Mouse (Mus musculus): ENCODE data around the gene Pip4p1. TPM values are rescaled to one million over a fixed set of nuclear protein-coding genes. Genes with fewer than 3 reads are reported as not detected.
"Not testable (repeated sequence)": the region's sequence is repeated elsewhere in the genome, so short reads cannot be mapped to it uniquely, and the experiment has no call there.

Gene Pip4p1
- polyA plus RNA-seq, 1 experiment from 2014 or later = 99.5 TPM

DNA sequence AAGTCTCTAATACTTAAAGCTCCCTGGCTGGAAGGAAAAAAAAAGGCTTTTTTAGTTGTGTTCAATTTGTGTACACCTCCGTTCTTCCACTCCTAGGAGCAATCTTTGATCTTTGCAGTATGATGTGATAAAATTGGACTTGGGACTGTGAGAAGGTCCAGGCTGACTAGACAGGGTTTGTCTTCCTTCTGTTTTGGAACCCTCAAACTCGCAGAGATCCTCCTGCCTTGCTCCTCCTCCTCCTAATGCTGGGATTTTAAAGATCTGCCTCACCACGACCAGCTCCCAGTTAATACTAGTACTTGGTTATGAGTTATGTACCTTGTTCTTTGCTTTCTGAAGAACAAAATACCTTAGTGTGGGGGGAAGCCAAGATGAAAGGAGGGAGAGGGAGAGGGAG, 14.9 kb upstream of the Pip4p1 start:
- H3K27ac ChIP-seq (ENCODE audit: low read length); H3K36me3 ChIP-seq (ENCODE audit: control insufficient read depth, insufficient read depth, low read length); H3K27me3 ChIP-seq (ENCODE audit: control insufficient read depth, insufficient read depth, low read depth, low read length); ATAC-seq; H3K9me3 ChIP-seq (replicated peaks; ENCODE audit: control insufficient read depth, low read length, poor library complexity, severe bottlenecking); H3K4me1 ChIP-seq (ENCODE audit: control insufficient read depth, insufficient read depth, low read length): not testable (repeated sequence)
- WGBS = 24% methylated on average over 3 of the region's 3 CpGs
- Histone ChIP-seq H3K9ac (ENCODE audit: low read depth, low read length) (peak overlapping the region; percentile 69; the same call in 1 of the 2 replicates), H3K4me3 (ENCODE audit: low read depth, low read length) (peak overlapping the region; percentile 43), H3K4me2 (ENCODE audit: low read length) (peak overlapping the region; percentile 75)

DNA sequence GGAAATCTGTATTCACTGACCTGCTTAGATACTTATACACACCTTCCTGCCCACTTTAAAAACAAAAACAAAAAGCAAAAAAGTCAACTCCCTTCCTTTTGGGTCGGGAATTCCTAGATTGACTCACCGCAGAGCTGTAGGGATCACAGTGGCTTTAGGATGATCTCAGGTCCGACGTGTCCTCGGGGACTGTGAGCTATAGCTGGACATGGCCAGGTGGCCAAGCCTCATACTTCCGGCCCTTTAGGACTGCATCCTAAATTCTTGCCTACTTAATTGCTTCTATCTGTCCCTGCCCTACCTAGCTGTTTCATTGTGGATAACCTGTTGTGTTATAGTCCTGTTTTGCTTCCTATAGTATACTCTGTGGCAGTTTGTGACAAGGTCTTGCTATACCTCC, 14.4 kb upstream of the Pip4p1 start:
- H3K4me3 ChIP-seq (ENCODE audit: low read depth, low read length) = peak overlapping the region; percentile 43
- H3K9me3 ChIP-seq (replicated peaks; ENCODE audit: control insufficient read depth, low read length, poor library complexity, severe bottlenecking); H3K4me1 ChIP-seq (ENCODE audit: control insufficient read depth, insufficient read depth, low read length); H3K27me3 ChIP-seq (ENCODE audit: control insufficient read depth, insufficient read depth, low read depth, low read length); H3K36me3 ChIP-seq (ENCODE audit: control insufficient read depth, insufficient read depth, low read length): not testable (repeated sequence)
- WGBS = 9% methylated on average over 6 of the region's 6 CpGs
- peak overlapping the region; percentile 75 for H3K4me2 ChIP-seq (ENCODE audit: low read length)
- ATAC-seq = peak; percentile 23; the same call in 1 of the 2 replicates
- peak overlapping the region; percentile 69 for H3K9ac ChIP-seq (ENCODE audit: low read depth, low read length)
- H3K27ac ChIP-seq (ENCODE audit: low read length) = peak overlapping the region; percentile 85

DNA sequence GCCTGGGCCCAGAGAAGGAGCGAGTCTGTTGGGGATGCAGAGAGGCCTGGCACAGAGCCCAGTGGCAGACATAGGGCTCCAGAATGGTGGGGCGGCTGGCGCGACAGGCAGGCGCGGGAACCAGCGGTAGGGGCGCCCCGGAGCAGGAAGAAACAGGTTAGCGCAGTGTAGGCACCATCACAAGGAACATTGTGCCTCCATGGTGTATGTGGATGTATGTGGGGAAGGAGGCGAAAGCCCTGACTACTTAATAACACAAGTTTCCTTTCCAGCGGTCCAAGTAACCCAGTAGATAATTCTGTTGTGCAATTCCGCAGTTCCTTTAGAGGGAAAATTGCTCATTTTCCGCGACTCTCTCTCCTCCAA, 14.0 kb upstream of the Pip4p1 start:
- Histone ChIP-seq H3K27ac (ENCODE audit: low read length) (peak overlapping the region; percentile 85), H3K9ac (ENCODE audit: low read depth, low read length) (peak overlapping the region; percentile 69), H3K4me3 (ENCODE audit: low read depth, low read length) (peak overlapping the region; percentile 43), H3K4me2 (ENCODE audit: low read length) (peak overlapping the region; percentile 75)
- not testable (repeated sequence) for H3K36me3 ChIP-seq (ENCODE audit: control insufficient read depth, insufficient read depth, low read length); H3K4me1 ChIP-seq (ENCODE audit: control insufficient read depth, insufficient read depth, low read length); H3K9me3 ChIP-seq (replicated peaks; ENCODE audit: control insufficient read depth, low read length, poor library complexity, severe bottlenecking); H3K27me3 ChIP-seq (ENCODE audit: control insufficient read depth, insufficient read depth, low read depth, low read length)
- under 1% methylated on average over 15 of the region's 15 CpGs for whole genome bisulfite sequencing
- peak; percentile 97 for ATAC-seq

DNA sequence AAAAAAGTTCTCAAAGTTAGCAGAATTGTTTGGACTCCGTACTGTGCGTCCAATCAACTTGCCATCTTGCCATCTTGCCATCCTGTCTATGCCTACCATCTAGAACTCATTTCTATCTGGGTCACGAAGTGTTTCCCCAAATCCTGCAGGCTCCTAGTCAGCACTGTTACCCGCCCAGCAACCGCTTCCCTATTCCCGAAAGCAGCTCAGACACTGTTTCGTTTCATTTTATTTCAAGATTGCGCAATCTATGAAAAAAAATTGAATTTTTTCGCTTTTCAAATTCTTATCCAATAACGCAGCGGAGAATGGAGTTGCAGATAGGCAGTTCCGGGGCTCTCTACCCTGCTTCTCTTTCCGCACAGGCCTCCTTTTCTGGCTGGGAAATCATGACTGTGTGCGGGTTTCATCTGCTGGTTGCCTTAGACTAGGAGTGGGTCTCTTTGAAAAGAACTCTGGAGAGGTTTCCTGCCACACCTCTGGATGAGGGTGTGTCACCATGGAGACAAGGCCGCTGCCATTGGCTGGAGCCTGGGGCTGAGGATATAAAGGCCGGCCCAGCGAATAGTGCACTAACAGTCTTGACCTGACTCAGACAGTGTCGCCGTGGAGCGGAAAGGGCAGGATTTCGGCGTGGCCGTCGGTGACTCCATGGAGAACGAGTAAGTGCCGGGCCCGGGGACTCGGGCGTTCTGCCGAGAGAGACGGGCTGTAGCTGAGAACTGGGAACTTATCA, 13.4 kb upstream of the Pip4p1 start, which contains the start of gene Gm49342:
Gene Gm49342, plus strand, starts transcription at position 586 of the 736 bp plus-strand sequence.
- H3K27ac ChIP-seq (ENCODE audit: low read length) = peak within 1 kb of the TSS; percentile 85
- peaks cover 7% of the 10 kb centered on the region for H3K4me1 ChIP-seq (ENCODE audit: control insufficient read depth, insufficient read depth, low read length)
- peak within 1 kb of the TSS; percentile 43 for H3K4me3 ChIP-seq (ENCODE audit: low read depth, low read length)
- peak; percentile 98 for ATAC-seq
- 16% methylated on average over 31 of the region's 31 CpGs for WGBS
- peak within 1 kb of the TSS; percentile 75 for H3K4me2 ChIP-seq (ENCODE audit: low read length)
- H3K9me3 ChIP-seq (replicated peaks; ENCODE audit: control insufficient read depth, low read length, poor library complexity, severe bottlenecking) = no peaks in the 10 kb centered on the region
- H3K9ac ChIP-seq (ENCODE audit: low read depth, low read length) = peak within 1 kb of the TSS; percentile 69
- H3K27me3 ChIP-seq (ENCODE audit: control insufficient read depth, insufficient read depth, low read depth, low read length) = no peaks in the 10 kb centered on the region
- H3K36me3 ChIP-seq (ENCODE audit: control insufficient read depth, insufficient read depth, low read length) = no peaks in the 10 kb centered on the region

DNA sequence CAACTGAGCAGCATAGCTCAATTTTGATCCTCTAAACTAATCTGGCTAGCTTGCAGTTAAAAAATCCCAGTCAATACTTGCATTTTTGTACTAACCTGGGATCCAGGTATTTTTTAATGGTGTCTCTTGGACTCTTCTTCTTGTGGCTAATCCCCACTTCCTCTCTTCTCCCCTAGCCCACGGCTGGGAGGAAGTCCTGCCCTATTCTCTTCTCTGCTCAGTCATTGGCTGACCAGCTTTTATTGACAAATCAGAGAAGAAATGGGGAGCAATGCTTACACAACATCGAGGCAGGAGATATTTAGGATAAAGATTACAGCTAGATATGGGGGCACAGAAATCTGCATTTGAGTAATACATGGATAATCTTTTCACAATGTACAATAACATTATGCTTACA, 8.3 kb upstream of the Pip4p1 start:
- Histone ChIP-seq H3K27ac (ENCODE audit: low read length) (no peak overlapping the region), H3K4me3 (ENCODE audit: low read depth, low read length) (no peak overlapping the region), H3K4me1 (ENCODE audit: control insufficient read depth, insufficient read depth, low read length) (no peaks in the 10 kb centered on the region), H3K9me3 (replicated peaks; ENCODE audit: control insufficient read depth, low read length, poor library complexity, severe bottlenecking) (no peaks in the 10 kb centered on the region), H3K27me3 (ENCODE audit: control insufficient read depth, insufficient read depth, low read depth, low read length) (no peaks in the 10 kb centered on the region), H3K9ac (ENCODE audit: low read depth, low read length) (no peak overlapping the region), H3K4me2 (ENCODE audit: low read length) (no peak overlapping the region), H3K36me3 (ENCODE audit: control insufficient read depth, insufficient read depth, low read length) (no peaks in the 10 kb centered on the region)
- no peak for ATAC-seq
- 38% methylated on average over 2 of the region's 2 CpGs for WGBS

DNA sequence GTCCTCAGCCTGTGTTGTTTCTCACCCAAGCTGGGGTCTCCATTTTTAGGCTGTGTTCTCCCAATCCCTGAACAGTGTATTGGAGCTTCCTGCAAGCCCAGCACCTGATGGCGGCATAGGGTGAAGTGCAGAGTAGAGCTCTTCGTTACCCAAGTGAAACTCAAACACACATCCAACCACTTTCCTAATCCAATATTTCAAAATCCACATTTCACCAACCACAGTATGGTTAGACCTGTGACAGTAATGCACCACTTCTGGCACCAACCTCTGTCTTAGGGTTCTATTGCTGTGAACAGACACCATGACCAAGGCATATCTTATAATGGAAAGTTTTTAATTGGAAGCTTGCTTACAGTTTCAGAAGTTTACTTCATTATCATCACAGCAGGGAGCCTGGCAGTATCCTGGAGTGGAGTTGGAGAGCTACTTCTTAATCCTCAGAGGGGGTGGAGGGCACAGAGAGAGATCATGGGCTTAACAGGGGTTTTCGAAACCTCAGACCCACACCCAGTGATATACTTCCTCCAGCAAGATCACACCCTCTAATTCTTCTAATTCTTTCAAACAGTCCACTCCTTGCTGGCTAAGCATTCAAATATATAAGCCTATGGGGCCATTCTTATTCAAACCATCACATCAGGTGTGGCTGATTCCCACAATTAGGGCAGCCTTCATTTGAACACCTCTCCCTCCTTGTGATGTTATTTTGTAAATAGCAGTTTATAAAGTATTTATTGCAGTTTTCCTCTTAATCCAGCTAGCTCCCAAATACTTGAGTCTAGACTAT, 7.7 kb upstream of the Pip4p1 start:
- H3K27me3 ChIP-seq (ENCODE audit: control insufficient read depth, insufficient read depth, low read depth, low read length) = no peaks in the 10 kb centered on the region
- no peak overlapping the region for H3K4me3 ChIP-seq (ENCODE audit: low read depth, low read length)
- no peak overlapping the region for H3K9ac ChIP-seq (ENCODE audit: low read depth, low read length)
- 87% methylated on average over 3 of the region's 3 CpGs for WGBS
- H3K27ac ChIP-seq (ENCODE audit: low read length) = no peak overlapping the region
- no peak for ATAC-seq
- H3K9me3 ChIP-seq (replicated peaks; ENCODE audit: control insufficient read depth, low read length, poor library complexity, severe bottlenecking) = no peaks in the 10 kb centered on the region
- H3K36me3 ChIP-seq (ENCODE audit: control insufficient read depth, insufficient read depth, low read length) = no peaks in the 10 kb centered on the region
- no peaks in the 10 kb centered on the region for H3K4me1 ChIP-seq (ENCODE audit: control insufficient read depth, insufficient read depth, low read length)
- H3K4me2 ChIP-seq (ENCODE audit: low read length) = no peak overlapping the region

DNA sequence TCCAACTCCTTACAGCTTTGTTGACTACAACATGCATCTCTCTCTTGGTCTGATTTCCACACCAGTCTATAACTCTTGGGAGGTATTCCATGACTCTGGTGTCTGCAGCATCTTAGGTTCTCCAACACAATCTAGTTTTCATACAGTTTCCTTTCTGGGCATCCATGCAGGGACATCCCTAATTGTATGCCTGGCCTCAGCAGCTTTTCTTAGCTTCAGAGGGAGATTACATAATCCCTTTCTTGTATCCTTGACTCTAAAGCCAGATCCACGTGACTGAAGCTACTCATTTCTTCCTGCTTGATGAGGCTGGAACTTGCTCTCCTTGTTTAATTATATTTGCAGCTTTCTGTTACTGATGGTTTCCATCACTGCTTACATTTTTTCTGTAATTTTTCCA, 6.0 kb upstream of the Pip4p1 start:
- 45% methylated on average over 1 of the region's 1 CpGs for WGBS
- no peaks in the 10 kb centered on the region for H3K27me3 ChIP-seq (ENCODE audit: control insufficient read depth, insufficient read depth, low read depth, low read length)
- no peak overlapping the region for H3K27ac ChIP-seq (ENCODE audit: low read length)
- H3K36me3 ChIP-seq (ENCODE audit: control insufficient read depth, insufficient read depth, low read length) = no peaks in the 10 kb centered on the region
- H3K4me3 ChIP-seq (ENCODE audit: low read depth, low read length) = no peak overlapping the region
- H3K9ac ChIP-seq (ENCODE audit: low read depth, low read length) = no peak overlapping the region
- H3K4me1 ChIP-seq (ENCODE audit: control insufficient read depth, insufficient read depth, low read length) = peaks cover 4% of the 10 kb centered on the region; the same call in 1 of the 2 replicates
- no peak for ATAC-seq
- no peak overlapping the region for H3K4me2 ChIP-seq (ENCODE audit: low read length)
- H3K9me3 ChIP-seq (replicated peaks; ENCODE audit: control insufficient read depth, low read length, poor library complexity, severe bottlenecking) = no peaks in the 10 kb centered on the region

DNA sequence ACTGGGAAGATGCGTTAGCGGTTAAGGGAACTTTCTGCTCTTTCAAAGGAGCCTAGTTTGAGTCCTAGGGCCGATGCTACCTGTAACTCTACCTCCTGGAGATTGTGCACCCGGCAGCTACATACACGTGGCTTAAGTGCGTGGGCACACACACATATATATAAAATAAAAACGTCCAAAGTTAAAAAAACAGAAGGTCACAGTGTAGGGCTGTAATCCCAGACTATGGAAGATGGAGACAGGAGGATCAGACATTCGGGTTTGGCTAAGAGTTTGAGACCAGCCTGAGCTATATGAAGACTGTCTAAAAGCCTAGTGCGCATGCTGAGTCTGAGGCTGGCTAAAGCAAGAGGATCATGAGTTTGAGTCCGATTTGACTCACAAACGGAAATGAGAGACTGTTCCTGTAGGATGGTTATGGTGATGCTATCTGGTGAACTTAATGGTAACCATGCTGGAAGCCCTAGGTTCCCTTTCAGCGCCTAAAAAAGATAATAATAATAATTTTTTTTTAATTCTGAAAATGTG, 901 bp upstream of the Pip4p1 start:
- WGBS = 11% methylated on average over 12 of the region's 12 CpGs
- Histone ChIP-seq H3K9ac (ENCODE audit: low read depth, low read length) (peak overlapping the region; percentile 69), H3K4me3 (ENCODE audit: low read depth, low read length) (peak overlapping the region; percentile 62), H3K27me3 (ENCODE audit: control insufficient read depth, insufficient read depth, low read depth, low read length) (no peaks in the 10 kb centered on the region), H3K36me3 (ENCODE audit: control insufficient read depth, insufficient read depth, low read length) (peaks cover 17% of the 10 kb centered on the region), H3K4me2 (ENCODE audit: low read length) (peak overlapping the region; percentile 79), H3K27ac (ENCODE audit: low read length) (peak overlapping the region; percentile 84), H3K4me1 (ENCODE audit: control insufficient read depth, insufficient read depth, low read length) (peaks cover 19% of the 10 kb centered on the region), H3K9me3 (replicated peaks; ENCODE audit: control insufficient read depth, low read length, poor library complexity, severe bottlenecking) (no peaks in the 10 kb centered on the region)
- ATAC-seq = no peak; the same call in 1 of the 2 replicates

DNA sequence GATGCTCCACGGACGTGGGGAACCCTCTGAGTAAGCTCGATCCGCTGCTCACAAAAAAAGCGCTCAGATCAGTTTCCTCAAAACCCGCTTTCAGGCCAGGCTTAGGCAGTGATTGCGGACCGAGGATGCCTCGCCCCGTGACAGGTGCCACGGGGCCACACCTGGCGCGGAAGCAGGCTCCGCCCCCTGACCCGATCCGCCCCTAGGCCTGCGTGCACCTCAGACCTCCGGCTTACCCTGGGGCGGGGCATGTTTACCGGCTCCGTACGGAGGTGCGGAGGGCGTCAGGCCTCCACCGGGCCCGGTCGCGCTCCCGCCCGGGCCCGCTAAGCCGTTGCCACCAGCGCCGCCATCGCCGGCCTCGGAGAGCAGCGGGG, 291 bp downstream of the Pip4p1 start:
- H3K4me2 ChIP-seq (ENCODE audit: low read length) = peak overlapping the region; percentile 77
- H3K9me3 ChIP-seq (replicated peaks; ENCODE audit: control insufficient read depth, low read length, poor library complexity, severe bottlenecking) = no peaks in the 10 kb centered on the region
- H3K4me3 ChIP-seq (ENCODE audit: low read depth, low read length) = peak overlapping the region; percentile 62
- H3K27me3 ChIP-seq (ENCODE audit: control insufficient read depth, insufficient read depth, low read depth, low read length) = no peaks in the 10 kb centered on the region
- H3K36me3 ChIP-seq (ENCODE audit: control insufficient read depth, insufficient read depth, low read length) = peaks cover 17% of the 10 kb centered on the region
- ATAC-seq = peak; percentile 50
- H3K9ac ChIP-seq (ENCODE audit: low read depth, low read length) = peak overlapping the region; percentile 86
- peak overlapping the region; percentile 84 for H3K27ac ChIP-seq (ENCODE audit: low read length)
- peaks cover 29% of the 10 kb centered on the region for H3K4me1 ChIP-seq (ENCODE audit: control insufficient read depth, insufficient read depth, low read length)
- under 1% methylated on average over 32 of the region's 38 CpGs for WGBS

All from midbrain, embryonic 16.5 days (tissue).